Mouse (Mus musculus) layer of hippocampus, postnatal 25 days (tissue): ENCODE measurements around the gene Snx21. TPM values are rescaled to one million over a fixed set of nuclear protein-coding genes. Genes with fewer than 3 reads are reported as not detected.

Experiments used
- DNase-seq, 2 experiments: peaks; one replicate each; pipeline ENCODE4 v3.0.0; 2022; ENCODE audit warnings: mixed read lengths in 2 of 2, low spot score in 1 of 2; ENCODE audit errors: extremely low spot score in 1 of 2
- total RNA-seq, 2 experiments: library from RNA; stranded (reverse); gene quantifications; 2 replicates each; pipeline ENCODE4 v1.2.3; 2021

Gene Snx21
- total RNA-seq, 2 experiments from 2014 or later = 38.0 to 45.8 TPM

DNA sequence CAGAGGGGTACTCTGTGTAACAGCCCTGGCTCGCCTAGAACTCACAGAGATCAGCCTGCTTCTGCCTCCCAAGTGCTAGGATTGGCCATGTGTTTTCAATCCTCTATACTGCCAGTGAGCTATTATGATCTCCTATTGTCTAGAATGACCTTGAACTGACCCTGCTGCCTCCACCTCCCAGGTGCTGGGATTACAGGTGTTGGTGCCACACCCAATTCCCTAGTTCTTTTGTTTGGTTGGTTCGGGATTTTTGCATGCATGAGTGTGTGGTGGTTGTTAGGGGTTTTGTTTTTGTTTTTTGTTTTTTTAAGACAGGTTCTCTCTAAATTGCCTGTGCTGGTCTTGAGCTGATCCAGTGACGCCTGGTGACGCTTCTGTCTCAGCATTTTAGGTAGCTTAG is 38.3 kb downstream of the Snx21 start:
- no peak for DNase-seq

DNA sequence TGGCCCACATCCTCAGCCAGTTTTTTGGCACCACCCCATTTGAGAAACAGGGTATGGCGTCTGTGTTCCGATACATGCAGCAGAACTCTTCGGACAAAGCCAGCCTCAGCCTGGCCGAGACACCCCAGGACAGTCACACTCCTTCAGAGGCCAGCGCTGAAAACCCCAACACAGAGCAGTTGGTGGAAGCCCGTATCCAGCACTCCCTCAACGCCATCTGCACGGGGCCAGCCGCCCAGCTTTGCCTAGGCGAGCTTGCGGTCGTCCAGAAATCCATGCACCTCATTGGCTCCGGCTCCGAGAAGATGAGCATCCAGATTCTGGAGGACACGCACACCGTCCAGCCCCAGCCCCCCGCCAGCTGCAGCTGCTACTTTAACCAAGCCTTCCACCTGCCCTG is 39.9 kb downstream of the Snx21 start:
- DNase-seq = no peak

DNA sequence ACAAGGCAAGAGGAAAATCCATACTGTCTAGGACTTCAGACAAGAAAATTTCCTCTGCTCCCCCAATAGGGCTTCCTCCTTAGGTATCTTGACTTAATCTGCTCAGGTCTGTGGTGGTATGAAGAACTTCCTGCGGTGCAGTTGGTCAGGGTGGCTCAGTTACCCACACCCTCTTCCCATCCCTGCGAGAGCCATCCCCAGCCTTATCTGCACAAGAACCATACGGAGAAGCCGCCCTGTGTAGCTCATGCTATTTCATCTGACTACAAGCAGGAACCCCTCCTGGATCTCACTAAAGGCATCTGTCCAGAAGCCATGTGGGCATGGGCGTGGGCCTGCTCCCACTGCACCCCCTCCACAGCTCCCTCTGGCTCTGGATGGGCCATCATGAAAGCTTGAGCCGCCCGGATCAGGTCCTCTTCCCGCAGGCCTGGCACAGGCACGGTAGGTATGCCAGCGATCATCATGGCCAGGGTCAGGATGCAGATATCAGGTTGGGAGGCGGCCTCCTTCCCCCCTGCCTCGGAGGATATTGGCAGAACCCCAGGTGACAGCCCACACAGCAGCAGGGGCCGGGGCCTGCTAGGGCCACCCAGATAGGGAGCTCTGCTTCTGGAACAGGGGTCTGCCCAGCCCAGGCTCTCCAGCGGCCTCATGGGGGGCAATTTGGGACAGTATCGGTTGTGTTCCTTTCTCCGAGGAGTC is 41.7 kb downstream of the Snx21 start:
- DNase-seq = no peak

DNA sequence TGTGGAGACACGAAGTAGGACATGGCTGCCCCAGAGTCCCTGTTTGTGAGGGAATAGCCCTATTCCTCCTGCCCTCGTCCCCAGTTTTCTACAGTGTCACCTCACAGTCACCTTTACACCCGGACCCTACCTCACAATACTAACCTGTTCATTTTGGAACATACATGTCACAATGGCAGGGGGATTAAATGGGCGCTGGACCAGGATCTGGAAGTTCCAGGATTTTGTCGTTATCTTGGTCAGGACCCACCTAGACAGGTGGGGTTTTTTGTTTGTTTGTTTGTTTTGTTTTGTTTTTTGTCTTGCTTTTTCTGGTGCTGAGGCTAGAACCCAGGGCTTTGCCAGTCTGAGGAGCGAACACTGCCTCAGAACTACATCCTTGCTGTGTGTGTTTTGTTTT is 42.8 kb downstream of the Snx21 start, which contains the start of gene Spata25:
Gene Spata25, minus strand, starts transcription at position 101 of the 400 bp plus-strand sequence.
- no peak for DNase-seq

DNA sequence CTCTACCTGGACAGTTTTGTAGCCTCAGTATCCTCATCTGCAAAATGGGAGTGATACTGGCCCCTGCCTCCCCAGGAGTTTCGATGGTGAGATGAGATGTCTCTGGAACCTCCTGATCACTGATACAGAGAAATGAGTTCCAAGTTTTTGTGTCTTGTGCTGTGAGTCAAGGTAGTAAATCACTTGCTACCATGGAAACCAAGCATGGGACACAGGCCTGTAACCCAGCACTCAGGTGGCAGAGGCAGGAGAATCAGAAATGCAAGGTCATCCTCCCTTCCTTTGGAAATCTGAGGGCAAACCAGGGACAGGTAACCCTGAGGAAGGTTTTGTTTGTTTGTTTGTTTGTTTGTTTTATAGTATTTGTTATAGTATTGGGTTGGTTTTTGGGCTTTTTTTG is 43.5 kb downstream of the Snx21 start:
- DNase-seq = no peak

DNA sequence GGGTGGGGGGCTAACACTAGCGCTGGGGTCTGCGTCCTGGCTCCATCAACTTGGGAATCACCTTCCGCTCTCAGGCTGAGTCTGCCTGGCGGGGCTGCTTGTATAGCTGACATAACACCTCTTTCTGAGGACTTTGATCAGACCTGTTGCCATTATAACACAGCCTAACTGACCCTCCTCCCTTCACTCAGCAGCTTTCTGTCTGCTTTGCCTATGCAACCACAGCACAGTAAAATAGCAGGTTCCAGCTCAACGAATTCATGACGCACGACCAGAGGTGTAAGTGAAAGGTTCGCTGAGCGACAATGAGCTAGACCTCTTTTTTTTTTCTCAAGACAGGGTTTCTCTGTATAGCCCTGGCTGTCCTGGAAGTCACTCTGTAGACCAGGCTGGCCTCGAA is 45.4 kb downstream of the Snx21 start:
- no peak for DNase-seq

DNA sequence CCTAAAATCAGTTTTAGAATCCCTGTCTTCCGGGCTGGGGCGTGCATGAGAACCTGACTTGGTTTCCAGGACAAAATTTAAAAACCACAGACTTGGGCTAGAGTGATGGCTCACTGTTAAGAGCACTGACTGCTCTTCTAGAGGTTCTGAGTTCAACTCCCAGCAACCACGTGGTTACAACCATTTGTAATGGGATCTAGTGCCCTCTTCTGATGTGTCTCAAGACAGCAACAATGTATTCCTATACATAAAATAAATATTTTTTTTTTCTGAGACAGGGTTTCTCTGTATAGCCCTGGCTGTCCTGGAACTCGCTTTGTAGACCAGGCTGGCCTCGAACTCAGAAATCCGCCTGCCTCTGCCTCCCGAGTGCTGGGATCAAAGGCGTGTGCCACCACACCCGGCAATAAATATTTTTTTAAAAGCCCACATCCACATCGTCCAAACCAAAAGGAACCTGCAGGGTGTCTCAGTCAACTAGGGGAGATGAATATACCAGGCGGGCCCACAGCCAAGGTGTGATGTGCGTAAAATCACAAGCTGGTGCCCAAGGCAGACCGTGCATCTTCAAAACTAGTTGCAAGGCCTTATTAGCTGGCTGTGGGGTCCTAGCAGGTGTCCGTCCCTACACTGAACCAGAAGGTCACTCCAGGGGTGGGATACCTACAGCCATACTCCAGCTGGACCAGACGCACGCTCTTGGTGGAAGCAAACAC is 46.6 kb downstream of the Snx21 start:
- DNase-seq = no peak

DNA sequence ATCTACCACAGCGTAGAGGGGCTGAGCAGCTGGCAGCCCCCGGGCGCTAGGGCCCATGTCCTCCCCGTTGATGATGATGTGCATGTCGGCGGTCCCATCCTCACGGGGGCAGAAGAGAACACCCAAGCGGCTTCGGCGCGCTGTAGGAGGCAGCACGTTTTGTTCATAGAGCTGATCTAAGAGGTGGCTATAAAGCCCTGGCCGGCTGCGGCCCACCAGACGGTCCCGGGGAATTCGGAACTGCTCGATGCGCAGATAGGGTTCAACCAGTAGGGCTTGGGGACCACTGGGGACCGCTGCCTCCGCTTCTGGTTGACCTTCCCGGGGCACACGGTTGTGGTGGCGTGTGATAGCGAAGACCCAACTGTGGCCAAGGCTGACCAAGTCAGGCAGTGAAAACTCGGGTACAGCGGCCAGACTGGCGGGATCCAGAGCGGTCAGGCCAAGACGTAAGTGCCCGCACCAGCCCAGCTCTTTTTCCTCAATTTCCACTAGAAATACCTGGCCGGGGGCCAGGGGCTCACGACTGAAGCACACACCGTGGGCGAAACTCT is 47.2 kb downstream of the Snx21 start, which contains the start of gene Ctsa:
Gene Ctsa, plus strand, starts transcription at position 126 of the 554 bp plus-strand sequence.
- DNase-seq = peak; percentile 70

DNA sequence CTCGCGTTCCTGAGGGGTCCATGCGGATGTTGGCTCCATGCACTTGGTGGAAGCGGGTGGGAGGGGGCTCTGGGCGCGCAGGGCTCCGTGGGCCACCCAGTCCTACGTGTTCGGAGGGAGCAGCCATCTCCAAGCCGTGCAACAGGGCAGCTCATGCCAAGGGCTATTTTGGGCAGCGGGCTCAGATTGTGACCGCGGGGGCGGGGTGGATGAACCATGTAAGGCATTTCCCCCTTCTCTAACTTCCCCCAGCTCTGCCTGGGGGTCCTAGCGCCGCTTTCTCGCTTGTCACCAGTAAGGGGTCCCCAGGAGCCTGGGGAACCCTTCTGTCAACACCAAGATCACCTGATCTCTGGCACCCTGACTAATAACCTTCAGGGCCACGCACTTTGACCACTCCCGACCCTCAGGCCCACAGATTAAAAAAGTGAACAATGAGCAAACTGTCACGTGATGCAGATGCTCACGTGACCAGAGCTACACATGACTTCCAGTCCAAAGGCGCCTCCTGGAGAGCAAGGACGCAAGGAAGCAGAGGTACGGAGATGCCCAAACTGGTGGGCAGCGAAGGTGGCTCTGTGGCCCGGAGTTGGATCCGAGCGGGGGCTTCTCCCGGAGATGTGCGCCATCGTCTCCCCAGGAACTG is 47.8 kb downstream of the Snx21 start, which contains the start of gene Neurl2:
Gene Neurl2, minus strand, starts transcription at position 143 of the 646 bp plus-strand sequence.
- DNase-seq = peak; percentile 87 to 93

DNA sequence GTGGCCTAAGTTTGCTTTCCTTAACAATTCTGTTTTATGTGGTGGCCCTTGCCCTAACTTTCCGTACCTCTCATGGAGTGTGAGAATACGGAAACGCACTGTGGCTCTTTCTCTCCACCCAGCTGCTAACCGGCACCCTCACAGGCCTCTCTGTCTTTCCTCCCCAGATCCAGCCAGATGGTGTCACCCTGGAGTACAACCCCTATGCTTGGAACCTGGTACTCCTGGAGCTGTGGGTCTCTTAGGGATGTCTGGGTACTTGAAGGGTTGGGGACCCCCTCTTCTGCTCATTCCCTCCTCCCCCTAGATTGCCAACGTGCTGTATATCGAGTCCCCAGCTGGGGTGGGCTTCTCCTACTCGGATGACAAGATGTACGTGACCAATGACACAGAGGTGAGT is 48.9 kb downstream of the Snx21 start:
- no peak for DNase-seq

DNA sequence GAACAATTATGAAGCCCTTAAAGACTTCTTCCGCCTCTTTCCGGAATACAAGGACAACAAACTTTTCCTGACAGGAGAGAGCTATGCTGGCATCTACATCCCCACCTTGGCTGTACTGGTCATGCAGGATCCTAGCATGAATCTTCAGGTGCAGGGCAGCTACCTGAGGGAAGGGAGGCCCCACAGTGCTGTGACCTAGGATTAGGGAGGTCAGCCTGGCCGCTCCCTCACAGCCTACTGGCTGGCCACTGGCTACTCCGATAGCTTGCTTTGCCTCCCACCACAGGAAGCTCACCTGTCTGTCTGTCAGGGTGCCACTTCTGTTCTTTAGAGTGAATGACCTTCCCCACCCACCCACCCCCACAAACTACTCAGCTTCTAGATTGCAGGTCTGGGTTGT is 49.5 kb downstream of the Snx21 start:
- no peak for DNase-seq

Other genes with a start within 250 kb of the Snx21 start
- under 1 TPM in 1 of 2 experiments, not detected in 1; 0.34 TPM for gene Wfdc2, start 223.4 kb upstream of the Snx21 start, total RNA-seq
- gene Spint3, start 212.4 kb upstream of the Snx21 start, total RNA-seq = not detected
- gene Wfdc6a, start 200.4 kb upstream of the Snx21 start, total RNA-seq = not detected
- not detected for gene Eppin, start 192.2 kb upstream of the Snx21 start, total RNA-seq
- gene Wfdc6b, start 172.3 kb upstream of the Snx21 start, total RNA-seq = not detected
- not detected for gene Wfdc8, start 172.2 kb upstream of the Snx21 start, total RNA-seq
- gene Wfdc16, start 147.0 kb upstream of the Snx21 start, total RNA-seq = not detected
- not detected for gene Wfdc10, start 129.8 kb upstream of the Snx21 start, total RNA-seq
- not detected for gene Wfdc9, start 129.2 kb upstream of the Snx21 start, total RNA-seq
- gene Wfdc11, start 111.7 kb upstream of the Snx21 start, total RNA-seq = not detected
- not detected for gene Wfdc13, start 100.7 kb upstream of the Snx21 start, total RNA-seq
- gene Spint4, start 87.3 kb upstream of the Snx21 start, total RNA-seq = not detected
- not detected for gene Spint5, start 70.5 kb upstream of the Snx21 start, total RNA-seq
- 1 to 10 TPM in 1 of 2 experiments, under 1 TPM in 1; 0.89 to 1.0 TPM for gene Wfdc3, start 39.9 kb upstream of the Snx21 start, total RNA-seq
- gene Dnttip1, start 39.8 kb upstream of the Snx21 start, total RNA-seq = 10 to 100 TPM; 37.0 TPM
- 1 to 10 TPM in 1 of 2 experiments, not detected in 1; 1.2 TPM for gene Ube2c, start 15.9 kb upstream of the Snx21 start, total RNA-seq
- gene Tnnc2, start 5.9 kb upstream of the Snx21 start, total RNA-seq = not detected
- 10 to 100 TPM; 24.3 to 25.4 TPM for gene Acot8, start 19.1 kb downstream of the Snx21 start, total RNA-seq
- gene Zswim3, start 19.3 kb downstream of the Snx21 start, total RNA-seq = 1 to 10 TPM; 7.8 to 9.3 TPM
- gene Zswim1, start 36.9 kb downstream of the Snx21 start, total RNA-seq = 10 to 100 TPM; 22.7 to 22.9 TPM
- gene Spata25, start 42.7 kb downstream of the Snx21 start, total RNA-seq = not detected
- 100 to 1,000 TPM in 1 of 2 experiments, 10 to 100 TPM in 1; 93.3 to 106 TPM for gene Ctsa, start 47.0 kb downstream of the Snx21 start, total RNA-seq
- gene Neurl2, start 47.6 kb downstream of the Snx21 start, total RNA-seq = 1 to 10 TPM; 3.4 to 4.6 TPM
- gene Pltp, start 71.9 kb downstream of the Snx21 start, total RNA-seq = 10 to 100 TPM; 68.8 to 73.7 TPM
- 10 to 100 TPM; 40.4 to 47.2 TPM for gene Pcif1, start 93.5 kb downstream of the Snx21 start, total RNA-seq
- 10 to 100 TPM; 23.3 to 29.1 TPM for gene Zfp335, start 125.9 kb downstream of the Snx21 start, total RNA-seq
- gene Mmp9, start 155.0 kb downstream of the Snx21 start, total RNA-seq = 1 to 10 TPM; 1.5 to 1.8 TPM
- 100 to 1,000 TPM; 366 to 382 TPM for gene Slc12a5, start 175.0 kb downstream of the Snx21 start, total RNA-seq
- 10 to 100 TPM; 50.2 to 56.1 TPM for gene Ncoa5, start 249.0 kb downstream of the Snx21 start, total RNA-seq